Mouse (Mus musculus): ENCODE results near the gene Cdan1.
"Not testable (repeated sequence)": the region's sequence is repeated elsewhere in the genome, so short reads cannot be mapped to it uniquely, and the experiment has no call there.

Cdan1 gene

DNA sequence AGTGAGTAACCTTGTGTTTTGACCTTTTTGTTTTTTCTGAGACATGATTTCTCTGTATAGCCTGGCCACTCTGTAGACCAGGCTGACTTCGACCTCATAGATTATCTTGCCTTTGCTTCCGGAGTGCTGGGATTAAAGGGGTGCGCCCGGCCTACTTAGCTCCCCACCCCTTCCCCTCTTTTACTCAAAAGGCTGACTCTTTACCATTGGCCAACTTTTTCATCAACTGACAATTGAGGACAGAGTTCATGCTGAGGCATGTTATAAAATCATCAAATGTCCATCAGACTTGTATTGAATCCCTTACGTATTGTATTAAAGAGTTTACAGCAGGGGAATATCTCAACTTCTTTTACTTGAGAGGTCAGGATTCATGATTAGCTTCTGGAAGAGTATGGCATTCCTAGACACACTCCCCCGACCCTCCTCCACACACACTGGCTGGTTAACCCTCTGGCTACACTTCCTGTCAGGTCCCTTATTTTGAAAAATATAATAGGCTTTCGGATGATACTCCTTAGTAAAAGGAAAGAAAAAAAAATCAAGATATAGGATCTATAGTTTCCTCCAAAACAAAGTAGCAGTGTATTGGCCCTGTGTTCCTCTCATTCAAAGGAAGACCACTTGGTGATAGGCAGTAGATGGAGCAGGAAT is 117.9 kb downstream of the Cdan1 start:
- no peak for DNase-seq

- peak; percentile 91 for DNase-seq
Measured at GRCm38 (mm10) chr2:120731167-120731862, 118.6 kb downstream of the Cdan1 start.

GRCm38 (mm10) chr2:120730639-120731166 is 119.2 kb downstream of the Cdan1 start:
- DNase-seq: peak; percentile 40

- peak; percentile 18 for DNase-seq
Measured at GRCm38 (mm10) chr2:120729775-120730585, 119.9 kb downstream of the Cdan1 start.

DNA sequence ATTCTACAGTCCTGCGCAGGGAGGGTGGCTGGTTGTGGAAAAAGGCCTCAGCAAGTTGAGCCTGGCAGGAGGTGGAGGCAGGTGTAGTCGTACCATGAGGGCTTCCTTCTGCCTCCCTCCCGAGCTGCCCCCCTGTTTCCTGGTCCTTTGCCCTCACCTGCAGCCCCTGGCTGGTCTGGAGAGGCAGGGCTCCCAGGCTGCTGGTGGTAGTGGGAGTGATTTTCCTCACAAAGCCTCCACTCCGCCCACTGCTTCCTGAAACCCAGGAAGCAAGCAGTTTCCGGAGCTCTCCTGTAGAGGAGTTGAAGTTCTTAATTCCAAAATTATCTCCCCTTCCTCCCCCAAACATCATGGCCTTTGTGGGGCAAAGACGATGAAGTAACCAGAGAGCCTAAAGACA is 125.8 kb downstream of the Cdan1 start:
- DNase-seq: no peak

DNA sequence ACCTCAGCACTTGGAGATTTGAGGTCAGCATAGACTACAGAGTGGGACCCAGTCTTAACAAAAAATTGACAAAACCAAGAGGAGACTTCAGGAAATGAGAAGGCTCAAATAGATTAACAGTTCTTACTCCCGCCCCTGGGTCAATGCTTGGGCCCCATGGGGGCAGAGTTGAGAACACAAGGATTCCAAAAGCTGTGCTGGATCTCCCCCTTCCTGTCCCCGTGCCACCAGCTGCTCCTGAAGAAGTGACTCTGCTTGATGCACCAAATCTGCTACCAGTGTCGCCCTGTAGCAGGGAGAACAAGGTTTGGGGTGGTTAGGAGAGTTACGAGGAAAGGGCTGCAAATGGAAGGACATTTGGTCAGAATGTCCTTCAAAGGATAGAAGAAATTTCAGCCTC is 126.3 kb downstream of the Cdan1 start:
- DNase-seq: no peak

DNA sequence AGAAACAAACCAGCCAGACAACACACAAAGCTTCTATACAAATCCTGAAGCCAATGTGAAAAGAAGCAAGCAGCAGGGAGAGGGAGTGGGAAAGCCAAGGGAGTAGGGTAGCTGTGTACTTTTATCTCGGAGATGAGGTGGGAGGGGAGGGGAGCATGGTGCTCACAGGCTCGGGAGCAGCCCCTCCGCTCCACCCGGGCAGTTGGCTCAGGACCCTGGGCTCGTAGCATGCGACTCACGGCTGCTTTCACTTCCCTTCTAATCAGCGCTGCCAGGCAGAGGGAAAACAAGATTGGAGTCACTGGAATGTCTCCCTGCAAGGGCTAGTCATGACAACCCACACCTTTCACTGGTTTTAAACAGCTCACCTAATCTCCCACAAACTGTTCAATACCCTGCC is 127.4 kb downstream of the Cdan1 start:
- DNase-seq: no peak

DNA sequence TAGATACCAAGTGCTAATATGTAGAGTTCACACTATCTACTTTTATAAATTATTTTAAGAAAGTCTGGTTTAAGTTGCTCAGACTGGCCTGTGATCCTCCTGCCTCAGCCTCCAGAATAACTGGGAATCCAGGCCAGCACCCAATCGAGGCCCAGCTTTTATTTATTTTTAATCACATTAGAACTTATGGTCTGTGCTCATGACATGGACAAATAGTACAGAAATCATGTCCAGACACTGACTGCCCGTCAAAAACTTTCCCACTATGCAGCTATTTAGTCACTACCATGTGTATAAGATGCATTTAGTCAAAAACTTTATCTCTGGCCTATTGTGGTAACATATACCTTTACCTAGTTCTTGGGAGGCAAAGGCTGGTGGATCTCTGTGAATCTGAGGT is 128.0 kb downstream of the Cdan1 start:
- DNase-seq: no peak

DNA sequence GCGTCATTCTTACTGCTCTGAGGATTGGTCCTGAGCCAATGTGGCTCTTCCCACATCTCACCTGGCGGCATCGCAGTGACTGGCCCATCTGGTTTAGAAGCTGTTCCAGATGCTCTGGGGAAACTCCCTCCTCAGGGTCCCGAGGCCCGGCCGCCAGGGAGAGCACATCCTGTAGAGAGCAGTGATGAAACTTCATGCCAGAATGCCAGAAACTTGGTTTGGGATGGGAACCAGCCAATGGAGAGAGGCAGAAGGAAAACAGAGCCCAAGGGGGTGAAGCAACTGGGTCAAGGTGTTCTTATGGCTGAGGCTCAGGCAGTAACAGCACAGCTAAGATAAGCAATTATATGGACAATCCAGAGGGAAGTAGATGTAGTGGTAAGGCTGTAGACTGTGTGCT is 129.1 kb downstream of the Cdan1 start:
- no peak for DNase-seq

- DNase-seq: no peak
Measured at GRCm38 (mm10) chr2:120718496-120718895, 131.4 kb downstream of the Cdan1 start.

GRCm38 (mm10) chr2:120713441-120713840 is 136.5 kb downstream of the Cdan1 start:
- DNase-seq: no peak

- DNase-seq: no peak
Measured at GRCm38 (mm10) chr2:120710948-120711347, 139.0 kb downstream of the Cdan1 start.

GRCm38 (mm10) chr2:120710154-120710553 is 139.8 kb downstream of the Cdan1 start:
- no peak for DNase-seq

- no peak for DNase-seq
Measured at GRCm38 (mm10) chr2:120707041-120707440, 142.9 kb downstream of the Cdan1 start.

- DNase-seq: no peak
Measured at GRCm38 (mm10) chr2:120702675-120703074, 147.3 kb downstream of the Cdan1 start.

DNA sequence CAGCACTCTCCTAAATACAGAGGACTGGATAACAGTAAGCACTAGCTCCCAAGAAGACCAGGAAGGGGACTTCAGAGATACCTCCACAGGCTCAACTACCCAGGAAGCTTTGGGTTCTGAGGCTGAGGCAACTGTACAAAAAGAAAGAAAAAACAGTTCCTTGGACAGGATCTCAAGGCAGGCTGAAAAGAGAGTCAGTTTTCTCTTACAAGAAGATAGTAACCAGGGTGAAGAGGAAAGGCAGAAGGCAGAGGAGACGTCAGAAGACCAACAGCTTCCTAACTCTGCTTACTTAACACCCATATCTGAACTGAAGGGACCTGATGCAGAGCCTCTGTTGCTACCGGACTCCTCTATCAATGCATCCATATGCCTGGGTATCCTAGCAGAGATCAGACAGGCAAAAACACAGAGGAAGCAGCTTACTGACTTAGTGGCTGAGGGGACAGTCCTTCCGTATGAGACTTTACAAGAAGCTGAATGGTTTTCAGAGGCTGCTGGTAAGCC is 149.5 kb downstream of the Cdan1 start:
- DNase-seq: no peak

- no peak for DNase-seq
Measured at GRCm38 (mm10) chr2:120697767-120698166, 152.2 kb downstream of the Cdan1 start.

DNA sequence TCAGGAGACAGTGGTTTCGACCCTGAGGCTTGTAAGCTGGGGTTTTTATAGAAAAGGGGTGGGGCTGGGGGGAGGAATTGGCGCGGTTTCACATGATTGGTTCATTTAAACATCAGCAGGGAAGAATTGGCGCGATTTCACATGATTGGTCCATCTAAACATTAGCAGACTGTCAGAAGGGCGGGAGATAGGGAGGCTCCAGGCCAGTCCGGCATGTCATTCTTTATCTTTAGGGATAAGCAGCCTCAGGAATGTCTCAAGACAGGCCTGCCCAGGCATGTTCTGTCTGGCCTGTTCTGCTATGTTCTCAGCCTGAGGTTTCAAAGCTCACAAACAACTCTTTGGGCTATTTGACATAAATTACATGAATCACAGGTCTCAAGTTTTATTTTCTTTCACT is 168.8 kb downstream of the Cdan1 start:
- not testable (repeated sequence) for DNase-seq

DNA sequence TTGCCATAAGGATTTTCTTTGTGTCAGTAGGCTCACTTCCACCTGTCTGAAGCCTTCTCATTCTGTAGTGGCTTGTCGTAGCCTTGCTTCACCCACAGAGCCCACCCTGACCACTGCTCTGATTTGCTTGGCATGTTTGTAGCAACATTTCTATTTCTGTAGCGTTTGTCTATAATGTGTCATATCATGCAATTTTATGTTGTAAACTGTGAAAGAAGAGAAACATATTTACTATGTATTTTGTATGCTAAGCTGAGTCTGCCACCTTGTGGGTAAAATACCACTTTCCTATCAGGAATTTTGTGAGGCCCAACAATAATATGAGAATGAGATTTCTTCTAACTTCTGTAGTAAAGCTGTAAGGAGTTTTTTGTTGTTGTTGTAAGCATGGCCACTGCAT is 179.7 kb downstream of the Cdan1 start:
- DNase-seq: no peak

DNA sequence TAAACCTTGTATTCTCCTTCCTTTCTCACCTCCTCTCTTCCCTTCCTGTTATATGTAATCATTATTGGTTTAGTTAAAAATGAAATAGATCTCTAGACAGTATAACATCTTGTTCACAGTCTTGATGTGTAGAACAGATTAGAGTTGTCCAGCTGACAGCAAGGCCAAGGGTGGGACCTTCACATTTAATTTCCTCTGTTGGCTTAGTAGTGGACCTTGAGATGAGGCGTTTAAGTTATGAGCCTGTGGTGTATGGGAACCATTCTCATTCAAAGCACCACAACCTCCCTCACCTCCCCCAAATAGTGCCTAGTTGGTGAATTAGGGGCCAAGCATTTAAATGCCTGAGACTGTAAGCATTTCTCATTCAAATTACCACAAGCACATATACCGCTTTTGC is 182.5 kb downstream of the Cdan1 start:
- no peak for DNase-seq
